Mouse (Mus musculus): ENCODE data around the gene Ccnd2. TPM values are rescaled to one million over a fixed set of nuclear protein-coding genes. Genes with fewer than 3 reads are reported as not detected.

Ccnd2 gene
- total and polyA plus RNA-seq, 3 experiments = 42.4 to 255 (median 146) TPM

GRCm38 (mm10) chr6:127165663-127166062 is 13.7 kb upstream of the Ccnd2 start:
- peaks cover 9 to 26% of the 10 kb centered on the region in 2 experiments; a peak in 3 of 4 replicates for H3K4me1 ChIP-seq (ENCODE audit: control insufficient read depth in 1 of 2, insufficient read depth in 2 of 2)

DNA sequence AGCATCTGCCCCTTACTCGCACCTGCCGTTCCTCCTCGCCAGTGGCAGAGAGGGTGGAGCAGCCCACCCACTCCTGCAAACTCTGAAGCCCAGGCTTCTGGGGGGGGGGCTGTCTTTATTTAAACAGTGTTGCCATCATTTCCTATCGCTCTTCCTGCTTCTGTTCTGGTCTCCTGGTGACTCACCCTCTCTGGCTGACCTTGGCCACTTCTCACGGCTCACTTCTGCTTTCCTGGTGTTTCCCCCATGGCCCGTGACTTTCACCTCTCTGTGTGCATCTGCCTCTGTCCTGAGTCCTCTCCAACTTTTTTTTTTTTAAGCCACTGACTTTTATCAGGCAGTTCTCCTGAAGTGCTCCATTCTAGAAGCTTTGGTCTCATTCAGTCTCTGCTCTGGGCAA is 10.8 kb upstream of the Ccnd2 start:
- dilution Hi-C loops (cut with MboI; ENCODE audit: extremely low pct_ligation_motif_present, extremely low pct_unique_long_range_greater_than_20kb, low sequenced_read_pairs) (no loop called here), in situ Hi-C loops (cut with MboI; ENCODE audit: low pct_ligation_motif_present, low pct_unique_long_range_greater_than_20kb, low sequenced_read_pairs) (no loop called here)
- peak overlapping the region; percentile 60 for H3K4me2 ChIP-seq (ENCODE audit: insufficient read depth, low read depth, poor library complexity, severe bottlenecking)
- TF ChIP-seq CHD1 (IDR thresholded peaks at IDR 0.05; ENCODE audit: low read depth, low read length) = no peak
- no peak for TF ChIP-seq HCFC1 (IDR thresholded peaks at IDR 0.05; ENCODE audit: low read depth, low read length)
- TF ChIP-seq POLR2AphosphoS2 (IDR thresholded peaks at IDR 0.05; ENCODE audit: low read depth, low read length) = no peak
- TF ChIP-seq TBP (conservative IDR thresholded peaks at IDR 0.05; ENCODE audit: low read depth, low read length) = no peak
- no peak for TF ChIP-seq UBTF (IDR thresholded peaks at IDR 0.05; ENCODE audit: low read depth, low read length)
- no peak; the same call in 1 of the 2 replicates for TF ChIP-seq SIN3A (IDR thresholded peaks at IDR 0.05; ENCODE audit: low read length)
- TF ChIP-seq RAD21 (IDR thresholded peaks at IDR 0.05; ENCODE audit: low read depth, low read length) = no peak
- TF ChIP-seq ETS1 (conservative IDR thresholded peaks at IDR 0.05; ENCODE audit: low read depth, low read length) = peak; percentile 98
- no peak for TF ChIP-seq NELFE (IDR thresholded peaks at IDR 0.05; ENCODE audit: low read depth, low read length)
- TF ChIP-seq JUN (IDR thresholded peaks at IDR 0.05; ENCODE audit: insufficient read depth, low read depth, low read length) = peak; percentile 65
- TF ChIP-seq EP300 (IDR thresholded peaks at IDR 0.05; ENCODE audit: low read length) = peak; percentile 94
- peak; percentile 20; the same call in 1 of the 2 replicates for TF ChIP-seq SMC3 (IDR thresholded peaks at IDR 0.05; ENCODE audit: low read depth, low read length)
- TF ChIP-seq CHD2 (IDR thresholded peaks at IDR 0.05; ENCODE audit: low read length) = peak; percentile 50; the same call in 1 of the 2 replicates
- no peak for TF ChIP-seq ZKSCAN1 (IDR thresholded peaks at IDR 0.05; ENCODE audit: borderline replicate concordance, low read depth, low read length)
- TF ChIP-seq MEF2A (IDR thresholded peaks at IDR 0.05; ENCODE audit: borderline replicate concordance, low read depth, low read length) = peak; percentile 88
- TF ChIP-seq POLR2A (IDR thresholded peaks at IDR 0.05; ENCODE audit: low read depth, low read length) = no peak
- no peak for TF ChIP-seq CTCF (conservative IDR thresholded peaks at IDR 0.05 in 1 of 2, IDR thresholded peaks at IDR 0.05 in 1 of 2; ENCODE audit: low read depth in 2 of 2, low read length in 2 of 2)
- TF ChIP-seq KAT2A (IDR thresholded peaks at IDR 0.05; ENCODE audit: insufficient replicate concordance, low read length) = no peak
- no peak for TF ChIP-seq MXI1 (IDR thresholded peaks at IDR 0.05; ENCODE audit: low read depth, low read length)
- peak; percentile 95 for TF ChIP-seq IRF4 (IDR thresholded peaks at IDR 0.05; ENCODE audit: low read depth, low read length)
- peak; percentile 99 for TF ChIP-seq BHLHE40 (IDR thresholded peaks at IDR 0.05; ENCODE audit: low read depth, low read length)
- TF ChIP-seq E2F4 (IDR thresholded peaks at IDR 0.05; ENCODE audit: insufficient replicate concordance, low read depth, low read length) = no peak
- TF ChIP-seq USF1 (IDR thresholded peaks at IDR 0.05; ENCODE audit: low read depth, low read length) = no peak
- TF ChIP-seq JUND (conservative IDR thresholded peaks at IDR 0.05; ENCODE audit: low read depth, low read length) = peak; percentile 56; the same call in 1 of the 2 replicates
- no peak for TF ChIP-seq ZC3H11A (IDR thresholded peaks at IDR 0.05; ENCODE audit: low read depth, low read length)
- no peak for TF ChIP-seq USF2 (conservative IDR thresholded peaks at IDR 0.05; ENCODE audit: low read depth, low read length)
- TF ChIP-seq ELF1 (IDR thresholded peaks at IDR 0.05; ENCODE audit: low read depth, low read length) = peak; percentile 82
- TF ChIP-seq NRF1 (IDR thresholded peaks at IDR 0.05; ENCODE audit: low read depth, low read length) = no peak
- peak; percentile 87 for TF ChIP-seq RCOR1 (conservative IDR thresholded peaks at IDR 0.05; ENCODE audit: low read depth, low read length)

More at GRCm38 (mm10) chr6:127165663-127166062, 13.7 kb upstream of the Ccnd2 start:
- no peak overlapping the region for H3K27ac ChIP-seq (ENCODE audit: insufficient read depth, low read depth)
- no peaks in the 10 kb centered on the region for H3K9me3 ChIP-seq (replicated peaks; ENCODE audit: low read length)
- H3K27me3 ChIP-seq (replicated peaks) = peaks cover 6% of the 10 kb centered on the region
- no peak overlapping the region for H3K9ac ChIP-seq (ENCODE audit: insufficient read depth, low read depth)
- no peak overlapping the region for H3K4me3 ChIP-seq (replicated peaks in 1 of 3; ENCODE audit: low read depth in 2 of 3, low read length in 2 of 3, poor library complexity in 1 of 3)
- TF ChIP-seq USF2 (conservative IDR thresholded peaks at IDR 0.05; ENCODE audit: low read depth, low read length) (no peak), E2F4 (IDR thresholded peaks at IDR 0.05; ENCODE audit: insufficient replicate concordance, low read depth, low read length) (no peak), MAFK (IDR thresholded peaks at IDR 0.05; ENCODE audit: insufficient replicate concordance, low read length) (no peak), USF1 (IDR thresholded peaks at IDR 0.05; ENCODE audit: low read depth, low read length) (no peak), IRF4 (IDR thresholded peaks at IDR 0.05; ENCODE audit: low read depth, low read length) (no peak), ZNF384 (IDR thresholded peaks at IDR 0.05; ENCODE audit: low read depth, low read length) (no peak), ZC3H11A (IDR thresholded peaks at IDR 0.05; ENCODE audit: low read depth, low read length) (no peak), KAT2A (IDR thresholded peaks at IDR 0.05; ENCODE audit: insufficient replicate concordance, low read length) (no peak), RCOR1 (conservative IDR thresholded peaks at IDR 0.05; ENCODE audit: low read depth, low read length) (no peak), SIN3A (IDR thresholded peaks at IDR 0.05; ENCODE audit: low read length) (no peak), MAX (IDR thresholded peaks at IDR 0.05; ENCODE audit: low read length) (no peak), MAZ (IDR thresholded peaks at IDR 0.05; ENCODE audit: low read depth, low read length) (no peak), RAD21 (IDR thresholded peaks at IDR 0.05; ENCODE audit: low read depth, low read length) (no peak)
- in situ Hi-C loops (cut with MboI; ENCODE audit: low pct_ligation_motif_present, low pct_unique_long_range_greater_than_20kb, low sequenced_read_pairs) = no loop called here
- dilution Hi-C loops (cut with MboI; ENCODE audit: extremely low pct_ligation_motif_present, extremely low pct_unique_long_range_greater_than_20kb, low sequenced_read_pairs) = no loop called here
- H3K36me3 ChIP-seq (replicated peaks in 1 of 2; ENCODE audit: control insufficient read depth in 1 of 2, insufficient read depth in 1 of 2, low read length in 1 of 2) = no peaks in the 10 kb centered on the region
- no peak for DNase-seq (ENCODE audit: extremely low read depth)
- no peak overlapping the region for H3K4me2 ChIP-seq (ENCODE audit: insufficient read depth, low read depth, poor library complexity, severe bottlenecking)
- no peaks in the 10 kb centered on the region for H3K79me2 ChIP-seq (replicated peaks; ENCODE audit: control insufficient read depth, extremely low read depth, insufficient read depth, poor library complexity, severe bottlenecking)

More for the DNA sequence above, 10.8 kb upstream of the Ccnd2 start:
- peak; percentile 80 for DNase-seq (ENCODE audit: extremely low read depth)
- Histone ChIP-seq H3K79me2 (replicated peaks; ENCODE audit: control insufficient read depth, extremely low read depth, insufficient read depth, poor library complexity, severe bottlenecking) (no peaks in the 10 kb centered on the region), H3K27me3 (replicated peaks) (peaks cover 15% of the 10 kb centered on the region), H3K4me3 (replicated peaks in 1 of 3; ENCODE audit: low read depth in 2 of 3, low read length in 2 of 3, poor library complexity in 1 of 3) (no peak overlapping the region), H3K27ac (ENCODE audit: insufficient read depth, low read depth) (no peak overlapping the region), H3K9me3 (replicated peaks; ENCODE audit: low read length) (no peaks in the 10 kb centered on the region), H3K36me3 (replicated peaks in 1 of 2; ENCODE audit: control insufficient read depth in 1 of 2, insufficient read depth in 1 of 2, low read length in 1 of 2) (no peaks in the 10 kb centered on the region), H3K4me1 (ENCODE audit: control insufficient read depth in 1 of 2, insufficient read depth in 2 of 2) (peaks cover 9 to 26% of the 10 kb centered on the region in 2 experiments; a peak in 3 of 4 replicates), H3K9ac (ENCODE audit: insufficient read depth, low read depth) (no peak overlapping the region)

Measured in CH12.LX (cell line).